Mouse (Mus musculus) spleen, adult 2 months (tissue): ENCODE measurements around the gene Gm15262. TPM values are rescaled to one million over a fixed set of nuclear protein-coding genes. Genes with fewer than 3 reads are reported as not detected.
"Not testable (repeated sequence)": the region's sequence is repeated elsewhere in the genome, so short reads cannot be mapped to it uniquely, and the experiment has no call there.

ENCODE experiments used
- DNase-seq, 2 experiments: peaks; one replicate each; pipeline versions ENCODE4 v3.0.0 to v3.0.0-alpha.2; 2012 to 2021; ENCODE audit warnings: low spot score in 2 of 2, low read depth in 1 of 2
- H3K27ac ChIP-seq: fragments of 200-500 bp; 2 replicates; pipeline ENCODE4 v1.5.1; 2012; ENCODE audit warnings: low read length, inconsistent platforms; ENCODE audit not compliant: insufficient read depth
- H3K27me3 ChIP-seq: fragments of 200-500 bp; 2 replicates; pipeline ENCODE4 v1.6.1; 2012; ENCODE audit warnings: mild to moderate bottlenecking, moderate library complexity, low read length, inconsistent platforms; ENCODE audit not compliant: control insufficient read depth, insufficient read depth
- H3K36me3 ChIP-seq: fragments of 200-500 bp; 2 replicates; pipeline ENCODE4 v1.6.1; 2012; ENCODE audit warnings: mild to moderate bottlenecking, low read length, inconsistent platforms; ENCODE audit not compliant: control insufficient read depth, insufficient read depth
- H3K4me1 ChIP-seq: fragments of 200-500 bp; 2 replicates; pipeline ENCODE4 v1.6.1; 2011; ENCODE audit warnings: inconsistent platforms; ENCODE audit not compliant: control insufficient read depth, insufficient read depth, insufficient read length
- H3K4me3 ChIP-seq: fragments of 200-500 bp; 2 replicates; pipeline ENCODE4 v1.5.1; 2011; ENCODE audit warnings: mild to moderate bottlenecking, inconsistent platforms; ENCODE audit not compliant: insufficient read depth, insufficient read length; ENCODE audit errors: extremely low read depth
- CTCF ChIP-seq: fragments of 200-500 bp; IDR thresholded peaks from 2 replicates; pipeline ENCODE4 v1.5.1; 2011; ENCODE audit warnings: mild to moderate bottlenecking, inconsistent platforms; ENCODE audit not compliant: insufficient read depth, insufficient read length, insufficient replicate concordance; ENCODE audit errors: extremely low read depth
- POLR2A ChIP-seq: fragments of 200-500 bp; IDR thresholded peaks from 2 replicates; pipeline ENCODE4 v1.6.1; 2011; ENCODE audit warnings: low read depth, low read length, inconsistent platforms
- WGBS: fragments of 180-500 bp; shearing (Covaris S2); methylation state at CpG from one replicate; pipeline ENCODE4 v1.1.7; 2018; 5-methylcytosine and 5-hydroxymethylcytosine counted together
- polyA plus RNA-seq: library from polyadenylated mRNA; depleted of rRNA; stranded (reverse); fragments of >200 nt; gene quantifications from 2 replicates; pipeline ENCODE4 v1.2.3, GENCODE M21; 2012; rRNA removed

Gm15262 gene
- polyA plus RNA-seq = not detected in 2 replicates

DNA sequence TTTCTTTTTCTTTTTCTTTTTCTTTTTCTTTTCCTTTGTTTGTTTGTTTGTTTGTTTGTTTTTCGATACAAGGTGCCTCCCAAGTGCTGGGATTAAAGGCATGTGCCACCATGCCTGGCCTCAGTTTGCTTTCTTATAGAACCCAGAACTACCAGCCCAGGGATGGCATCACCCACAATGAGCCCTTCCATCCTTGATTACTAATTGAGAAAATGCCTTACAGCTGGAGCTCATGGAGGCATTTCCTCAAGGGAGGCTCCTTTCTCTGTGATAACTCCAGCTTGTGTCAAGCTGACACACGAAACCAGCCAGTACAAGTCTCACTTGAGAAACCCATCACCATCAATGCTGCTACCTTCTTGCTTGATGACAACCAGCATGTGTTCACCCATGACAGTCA lies at the start of gene Gm15262:
Gene Gm15262, plus strand, starts transcription at position 301 of the 400 bp plus-strand sequence.
- not testable (repeated sequence) for H3K4me1 ChIP-seq, H3K27ac ChIP-seq, DNase-seq, H3K36me3 ChIP-seq, H3K27me3 ChIP-seq, H3K4me3 ChIP-seq
- 77% methylated on average over 2 of the region's 2 CpGs for WGBS

DNA sequence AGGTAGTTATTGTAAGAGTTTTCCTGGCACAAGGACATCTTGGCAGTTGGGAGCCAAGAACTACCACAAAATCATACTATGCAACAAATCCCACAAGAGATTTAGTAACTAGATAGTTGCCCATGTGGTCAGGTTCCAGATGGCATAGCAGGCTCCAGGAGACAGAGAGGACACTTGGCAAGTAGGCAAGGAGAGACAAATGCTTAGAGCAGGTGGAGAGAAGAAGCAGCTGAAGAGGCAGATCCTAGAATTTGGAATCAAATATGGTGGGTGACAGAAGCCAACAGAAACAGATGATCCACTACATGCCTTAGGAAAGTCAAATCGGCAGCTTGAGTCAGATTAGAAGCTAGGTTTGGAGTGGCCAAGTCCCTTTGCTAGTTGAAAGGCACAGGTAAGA lies 20.9 kb downstream of the Gm15262 start:
- TF ChIP-seq POLR2A = no peak
- TF ChIP-seq CTCF = no peak
- no peaks in the 10 kb centered on the region for H3K4me1 ChIP-seq
- 87% methylated on average over 1 of the region's 1 CpGs for WGBS
- no peak overlapping the region for H3K4me3 ChIP-seq
- DNase-seq = no peak
- H3K27ac ChIP-seq = no peak overlapping the region
- no peaks in the 10 kb centered on the region for H3K36me3 ChIP-seq
- H3K27me3 ChIP-seq = no peaks in the 10 kb centered on the region

DNA sequence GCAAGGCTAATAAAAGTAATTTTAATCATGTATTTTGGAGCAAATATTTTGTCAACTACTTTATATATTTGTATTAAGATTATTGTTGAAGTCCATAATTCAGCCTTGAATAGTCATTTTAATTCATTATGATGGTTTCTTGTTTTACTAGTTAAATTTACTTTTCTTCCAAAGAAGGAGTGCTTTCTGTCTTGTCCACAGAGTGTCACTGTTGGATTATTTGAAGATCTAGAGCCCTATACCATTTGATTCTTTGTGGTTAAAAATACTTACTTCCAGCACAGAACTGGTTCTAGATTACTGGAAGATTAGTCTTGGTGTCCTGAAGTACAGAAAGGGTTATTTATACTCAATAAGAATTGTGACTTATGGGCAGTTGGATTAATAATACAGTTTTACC lies 29.2 kb downstream of the Gm15262 start:
- Histone ChIP-seq H3K4me1 (no peaks in the 10 kb centered on the region), H3K4me3 (no peak overlapping the region), H3K27me3 (no peaks in the 10 kb centered on the region), H3K36me3 (no peaks in the 10 kb centered on the region), H3K27ac (no peak overlapping the region)
- TF ChIP-seq CTCF (no peak), POLR2A (no peak)
- DNase-seq = no peak

DNA sequence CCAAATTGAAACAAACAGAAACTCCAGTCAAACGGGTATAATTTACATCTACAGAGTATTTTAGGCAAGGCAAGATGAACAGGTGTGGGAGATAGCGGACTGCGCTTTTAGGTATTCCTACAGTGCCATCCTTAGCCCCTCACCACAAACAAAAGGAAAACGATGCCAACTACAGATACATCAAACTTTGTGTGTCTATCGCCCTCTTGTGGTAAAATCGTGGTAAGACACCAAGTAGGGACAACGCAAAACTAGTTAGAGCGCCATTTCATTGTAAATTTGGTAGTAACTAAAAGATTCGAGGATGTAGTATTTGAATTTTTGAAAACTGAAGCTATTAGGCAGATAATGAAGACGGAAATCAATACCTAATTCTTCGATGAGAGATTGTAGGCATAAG lies 83.7 kb downstream of the Gm15262 start:
- WGBS = 49% methylated on average over 11 of the region's 11 CpGs

DNA sequence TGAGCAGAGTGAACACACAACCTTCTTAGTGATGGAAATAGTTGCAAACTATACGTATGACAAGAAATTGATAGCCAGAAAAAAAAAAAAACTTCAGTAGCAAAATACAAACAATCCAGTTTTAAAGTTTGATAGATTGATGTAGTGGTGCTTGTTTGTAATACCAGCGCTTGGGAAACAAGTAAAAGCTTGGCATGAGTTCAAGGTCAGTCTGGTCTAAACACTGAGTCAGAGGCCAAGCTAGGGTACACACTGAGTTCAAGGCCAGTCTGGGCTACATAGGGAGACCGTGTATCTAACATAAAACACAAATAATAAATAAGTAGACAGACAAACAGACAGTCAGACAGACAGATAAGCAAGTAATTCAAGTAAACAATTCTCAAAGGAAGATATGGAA lies 84.2 kb downstream of the Gm15262 start:
- TF ChIP-seq POLR2A (no peak), CTCF (no peak)
- H3K27ac ChIP-seq = no peak overlapping the region
- no peak overlapping the region for H3K4me3 ChIP-seq
- H3K4me1 ChIP-seq = no peaks in the 10 kb centered on the region
- DNase-seq = no peak
- no peaks in the 10 kb centered on the region for H3K27me3 ChIP-seq
- no peaks in the 10 kb centered on the region for H3K36me3 ChIP-seq
- 61% methylated on average over 3 of the region's 3 CpGs for WGBS

More for the DNA sequence above, 83.7 kb downstream of the Gm15262 start:
- DNase-seq = no peak
- Histone ChIP-seq H3K27me3 (no peaks in the 10 kb centered on the region), H3K36me3 (no peaks in the 10 kb centered on the region), H3K4me3 (no peak overlapping the region), H3K27ac (no peak overlapping the region), H3K4me1 (no peaks in the 10 kb centered on the region)
- TF ChIP-seq CTCF = no peak
- no peak for TF ChIP-seq POLR2A

DNA sequence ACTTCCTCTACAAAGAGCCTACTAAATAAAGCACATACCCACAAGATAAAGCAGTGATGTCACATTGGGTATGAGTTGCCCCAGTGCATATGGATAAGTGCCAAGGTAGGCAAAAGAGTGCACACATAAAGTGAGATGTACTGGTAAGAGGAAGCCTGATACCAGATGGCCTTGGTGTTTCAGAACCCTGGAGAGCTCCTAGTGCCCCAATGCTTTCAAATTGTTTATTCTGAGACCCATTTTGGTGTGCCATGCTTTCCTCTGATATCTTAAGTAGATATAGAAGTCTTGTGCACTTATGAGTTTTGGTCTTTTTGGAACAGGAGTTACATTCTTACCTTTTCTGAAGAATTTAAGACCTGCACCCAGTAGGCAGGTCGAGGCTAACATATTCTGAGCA lies 88.3 kb downstream of the Gm15262 start:
- no peak overlapping the region for H3K4me3 ChIP-seq

DNA sequence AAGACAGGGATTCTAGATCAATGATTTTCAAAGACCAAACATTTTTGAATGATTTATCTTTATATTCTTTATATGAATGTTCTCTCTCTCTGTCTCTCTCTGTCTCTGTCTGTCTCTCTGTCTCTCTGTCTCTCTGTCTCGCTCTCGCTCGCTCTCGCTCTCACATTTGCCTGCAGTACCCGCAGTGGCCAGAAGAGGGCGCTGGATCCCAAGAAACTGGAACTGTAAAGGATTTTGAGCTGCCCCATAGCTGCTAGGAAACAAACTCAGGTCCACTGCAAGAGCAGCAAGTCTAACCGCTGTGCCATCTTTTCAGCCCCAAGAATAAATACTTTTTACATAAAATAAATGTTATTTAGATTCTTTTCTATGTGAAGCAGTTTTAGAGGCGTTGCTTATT lies 98.5 kb downstream of the Gm15262 start:
- Histone ChIP-seq H3K27ac (no peak overlapping the region), H3K27me3 (no peaks in the 10 kb centered on the region), H3K36me3 (no peaks in the 10 kb centered on the region), H3K4me1 (no peaks in the 10 kb centered on the region), H3K4me3 (no peak overlapping the region)
- peak; percentile 30; the same call in 1 of the 2 replicates for TF ChIP-seq CTCF
- TF ChIP-seq POLR2A = no peak
- 42% methylated on average over 8 of the region's 8 CpGs for WGBS
- DNase-seq = peak in 1 of 2 experiments; percentile 13

More for the DNA sequence above, 88.3 kb downstream of the Gm15262 start:
- H3K27ac ChIP-seq = no peak overlapping the region
- no peak for DNase-seq
- WGBS = 43% methylated on average over 1 of the region's 1 CpGs
- H3K27me3 ChIP-seq = no peaks in the 10 kb centered on the region
- H3K4me1 ChIP-seq = no peaks in the 10 kb centered on the region
- no peaks in the 10 kb centered on the region for H3K36me3 ChIP-seq
- no peak for TF ChIP-seq POLR2A
- no peak for TF ChIP-seq CTCF
